Mouse (Mus musculus) E14TG2a.4 (cell line): ENCODE results near the gene Cyp1a1.

Experiments
- CTCF ChIP-seq: conservative IDR thresholded peaks from 2 replicates; pipeline ENCODE4 v1.5.1; 2014; ENCODE audit warnings: low read length
- NANOG ChIP-seq: IDR thresholded peaks from 2 replicates; pipeline ENCODE4 v1.6.1; 2014; ENCODE audit warnings: borderline replicate concordance, low read length, mixed read lengths

- TF ChIP-seq CTCF = no peak
- no peak for TF ChIP-seq NANOG
These were observed 37.5 kb upstream of the Cyp1a1 start for GRCm38 (mm10) chr9:57650130-57650785.
